Mouse (Mus musculus): ENCODE measurements around the gene Scn1b.

Gene Scn1b

DNA sequence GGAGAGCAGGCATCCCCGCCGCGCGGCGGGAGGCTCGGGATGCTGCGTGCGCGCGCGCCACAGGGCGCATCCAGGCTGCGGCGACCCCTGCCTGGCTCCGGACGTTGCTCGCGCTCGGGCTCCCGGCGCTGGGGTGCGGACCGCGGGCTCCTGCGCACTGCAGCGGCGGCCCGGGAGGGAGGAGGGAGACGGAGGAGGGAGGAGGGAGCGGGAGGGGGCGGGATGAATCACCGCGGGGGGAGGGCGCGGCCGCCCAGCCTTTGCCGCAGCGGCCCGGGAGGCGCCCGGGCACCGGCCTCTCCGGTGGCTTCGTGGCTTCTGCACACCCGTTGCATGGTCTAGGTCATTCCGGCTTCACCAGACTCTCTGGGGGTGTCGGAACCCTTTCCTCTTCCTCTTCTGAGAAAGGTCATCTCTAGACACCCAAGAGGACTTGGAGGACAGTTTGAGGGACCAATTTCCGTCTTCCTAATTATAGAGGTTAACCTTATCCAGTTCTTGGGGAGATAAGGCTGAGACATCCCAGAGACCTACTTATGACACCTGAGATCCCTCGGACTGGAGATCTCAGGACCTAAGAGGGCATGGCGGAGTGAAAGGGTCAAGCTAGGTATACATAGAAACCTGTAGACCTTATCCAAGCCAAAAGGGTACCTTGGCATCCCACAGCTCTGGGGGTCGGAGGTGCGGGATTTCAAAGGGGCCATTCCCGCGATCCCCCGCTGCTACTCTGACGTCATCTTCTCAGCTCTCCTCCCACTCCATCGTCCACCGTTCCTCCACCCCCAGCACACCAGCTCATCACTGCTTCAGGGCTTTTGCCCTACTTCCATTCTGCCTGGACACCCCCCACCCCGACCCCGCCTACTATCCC, at the start of gene Scn1b:
Scn1b (minus strand) TSS at position 153 of the 874 bp plus-strand sequence.
- peak; percentile 69 for DNase-seq (ENCODE audit: low spot score)

DNA sequence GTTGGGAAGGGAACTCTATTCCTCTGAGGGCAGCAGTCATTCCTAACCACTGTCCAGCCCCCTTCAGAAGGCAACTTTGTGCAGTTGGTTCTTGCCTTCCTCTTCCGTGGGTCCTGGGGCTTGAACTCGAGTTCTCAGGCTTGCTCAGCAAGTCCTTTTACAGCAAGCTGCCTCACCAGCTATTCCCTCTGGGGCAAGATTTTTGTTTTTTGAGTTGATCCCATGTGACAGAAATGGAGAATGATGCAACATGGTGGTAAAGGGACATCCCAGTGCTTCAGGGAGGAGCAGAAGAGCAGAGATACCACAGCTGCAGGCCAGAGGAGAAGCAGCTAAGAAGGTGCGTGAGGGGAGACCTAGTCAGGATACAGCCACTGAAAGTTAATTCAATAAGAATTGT, 48.3 kb upstream of the Scn1b start:
- DNase-seq (ENCODE audit: low spot score) = no peak

GRCm38 (mm10) chr7:31174466-31174865, 47.7 kb upstream of the Scn1b start:
- DNase-seq (ENCODE audit: low spot score) = no peak

DNA sequence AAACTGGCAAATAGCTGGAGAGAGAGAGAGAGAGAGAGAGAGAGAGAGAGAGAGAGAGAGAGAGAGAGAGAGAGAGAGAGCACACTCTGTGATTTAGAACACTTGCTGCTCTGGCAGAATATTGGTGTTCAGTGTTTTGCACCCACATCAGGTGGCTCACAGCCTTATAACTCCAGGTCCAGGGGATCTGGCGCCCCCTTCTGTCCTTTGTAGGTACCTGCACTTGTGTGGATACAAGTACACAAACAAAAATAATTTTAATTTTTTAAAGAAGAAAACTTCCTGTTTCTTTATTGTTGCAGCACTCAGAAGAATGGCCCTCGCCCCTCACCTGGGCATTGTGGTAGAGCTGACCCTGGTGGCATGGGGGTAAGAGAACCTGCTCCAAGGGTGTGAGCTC, 45.4 kb upstream of the Scn1b start:
- peak; percentile 59 for DNase-seq (ENCODE audit: low spot score)

- DNase-seq (ENCODE audit: low spot score) = no peak
These were observed 43.7 kb upstream of the Scn1b start for GRCm38 (mm10) chr7:31170520-31170919.

GRCm38 (mm10) chr7:31168412-31168811, 41.6 kb upstream of the Scn1b start:
- no peak for DNase-seq (ENCODE audit: low spot score)

GRCm38 (mm10) chr7:31164748-31165147, 37.9 kb upstream of the Scn1b start:
- DNase-seq (ENCODE audit: low spot score) = no peak

DNA sequence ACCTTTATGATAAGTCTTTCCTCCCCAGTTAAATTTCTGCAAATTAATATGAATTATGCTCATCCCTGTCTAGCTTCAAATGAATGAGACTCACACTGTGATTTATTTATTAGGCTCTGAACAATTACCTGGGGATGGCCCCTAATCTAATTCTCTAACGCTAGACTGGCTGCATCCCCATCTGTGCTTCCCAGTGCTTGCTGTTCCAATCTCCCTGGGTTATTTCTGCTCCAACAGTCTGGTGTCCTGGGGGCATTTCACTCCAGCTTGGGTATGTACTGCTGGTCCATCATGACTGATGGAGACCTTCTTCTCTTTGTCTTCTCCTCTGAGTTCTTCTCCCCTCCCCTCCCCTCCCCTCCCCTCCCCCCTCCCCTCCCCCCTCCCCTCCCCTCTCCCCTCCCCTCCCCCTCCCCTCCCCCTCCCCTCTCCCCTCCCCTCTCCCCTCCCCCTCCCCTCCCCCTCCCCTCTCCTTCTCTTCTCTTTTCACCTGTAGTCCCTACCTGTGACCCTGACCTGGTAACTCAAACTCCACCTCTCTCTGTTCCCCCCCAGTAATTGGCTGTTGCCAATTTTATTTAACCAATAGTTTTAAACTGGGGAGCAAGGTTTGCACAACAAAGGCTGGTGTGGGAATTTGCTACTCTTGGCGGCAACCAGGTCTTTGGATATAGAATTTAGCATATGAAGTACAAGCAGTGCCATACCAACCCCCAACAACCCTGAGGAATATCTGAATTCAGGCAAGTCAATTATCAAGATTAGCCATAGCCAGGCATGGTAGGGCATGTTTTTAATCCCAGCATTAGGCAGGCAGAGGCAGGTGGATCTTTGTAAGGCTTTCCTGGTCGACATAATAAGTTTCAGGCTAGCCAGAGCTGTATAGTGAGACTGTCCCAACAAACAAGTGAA, 37.1 kb upstream of the Scn1b start:
- no peak for DNase-seq (ENCODE audit: low spot score)

DNA sequence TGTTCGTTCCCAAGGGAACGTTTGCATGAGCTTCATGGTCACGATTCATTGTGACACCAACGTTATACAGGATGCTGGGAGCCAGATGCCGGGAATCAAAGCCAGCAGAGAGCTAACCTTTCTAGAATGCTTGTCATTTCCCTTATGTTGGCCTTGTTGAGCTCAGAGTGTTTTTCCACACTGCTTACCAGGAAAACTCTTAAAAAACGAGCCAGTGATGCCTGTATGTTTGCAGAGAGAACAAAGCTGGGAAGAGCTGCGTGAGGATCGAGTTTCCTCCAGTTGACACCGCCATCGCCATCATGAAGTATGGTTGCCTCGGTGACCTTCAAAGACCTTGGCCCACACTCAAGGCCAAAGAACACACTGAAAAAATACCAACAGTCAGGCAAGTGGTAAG, 35.5 kb upstream of the Scn1b start:
- DNase-seq (ENCODE audit: low spot score) = no peak

GRCm38 (mm10) chr7:31161831-31162230, 35.0 kb upstream of the Scn1b start:
- DNase-seq (ENCODE audit: low spot score) = no peak

DNA sequence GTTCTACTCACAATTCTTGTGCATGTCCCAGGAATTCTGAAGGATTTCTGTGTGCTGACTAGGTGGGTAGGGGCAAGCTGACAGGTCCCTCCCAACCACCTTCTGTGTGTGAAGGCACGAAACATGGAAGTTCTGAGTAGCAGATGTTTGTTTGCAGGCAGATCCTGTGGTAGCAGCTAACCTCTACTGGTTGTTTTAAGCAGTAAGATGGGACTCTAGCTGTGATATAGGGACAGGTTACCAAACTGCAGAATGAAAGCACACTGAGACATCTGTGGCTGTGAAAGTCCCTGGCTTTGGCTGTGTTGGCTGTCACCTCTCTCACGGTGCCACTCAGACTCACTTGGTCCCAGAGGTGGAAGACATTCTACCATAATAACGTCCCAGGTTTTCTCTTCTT, 34.4 kb upstream of the Scn1b start:
- no peak for DNase-seq (ENCODE audit: low spot score)

DNA sequence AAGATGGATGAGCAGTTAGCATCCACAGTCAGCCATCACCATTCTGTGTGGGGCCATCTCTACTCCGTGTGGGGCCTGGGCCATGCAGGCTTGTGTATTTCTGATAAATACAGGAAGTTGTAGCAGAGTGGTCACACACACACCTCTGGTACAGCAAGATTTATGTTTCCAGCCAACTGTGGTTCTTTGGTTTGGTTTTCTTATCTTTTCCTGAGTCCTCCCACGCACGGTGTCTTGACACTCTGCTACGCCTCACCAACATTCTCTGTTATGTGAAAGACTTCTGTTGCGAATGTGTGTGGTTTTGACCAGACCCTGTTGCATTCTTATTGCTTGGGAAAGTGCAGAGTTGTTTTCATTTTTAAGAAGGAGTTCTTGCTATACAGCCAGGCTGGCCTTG, 34.0 kb upstream of the Scn1b start:
- no peak for DNase-seq (ENCODE audit: low spot score)

- no peak for DNase-seq (ENCODE audit: low spot score)
These were observed 29.5 kb upstream of the Scn1b start for GRCm38 (mm10) chr7:31156034-31156928.

DNA sequence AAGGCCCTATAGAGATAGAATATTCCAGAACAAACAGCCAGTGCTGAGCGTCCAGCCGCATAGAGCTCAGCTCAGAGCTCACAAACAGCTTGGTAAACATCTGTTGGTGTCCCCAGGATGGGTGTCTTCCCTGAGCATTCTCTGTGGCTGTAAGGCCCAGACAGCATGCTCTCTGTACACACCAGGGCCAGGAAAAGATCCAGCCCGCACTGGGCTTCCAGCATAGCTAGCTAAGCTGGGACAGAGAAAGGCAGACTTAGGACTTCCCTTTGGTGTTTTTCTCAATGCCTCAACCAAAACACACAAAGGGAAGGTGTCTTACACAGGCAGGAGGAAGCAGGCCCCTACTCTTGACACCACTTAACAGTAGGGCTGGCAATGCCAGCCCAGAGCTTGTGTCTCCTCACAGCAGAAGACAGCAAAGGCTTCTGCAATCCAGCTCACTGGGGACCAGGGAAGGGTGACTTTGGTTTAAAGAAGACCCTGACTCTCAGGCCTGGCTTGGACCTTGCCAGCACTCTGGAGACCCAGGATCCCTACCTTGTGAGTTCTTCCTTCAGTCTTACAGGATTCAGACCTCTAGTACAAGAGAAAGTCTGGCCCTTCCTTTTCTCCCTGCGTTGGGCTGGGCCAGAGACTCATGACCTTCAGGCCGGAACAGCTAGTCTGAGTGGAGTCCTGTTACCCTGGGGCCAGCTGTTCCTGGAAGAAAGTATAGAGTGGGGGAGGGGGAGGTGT, 28.7 kb upstream of the Scn1b start, which contains the start of gene Gramd1a:
Gramd1a (minus strand) TSS at position 601 of the 738 bp plus-strand sequence.
- DNase-seq (ENCODE audit: low spot score) = peak; percentile 60

DNA sequence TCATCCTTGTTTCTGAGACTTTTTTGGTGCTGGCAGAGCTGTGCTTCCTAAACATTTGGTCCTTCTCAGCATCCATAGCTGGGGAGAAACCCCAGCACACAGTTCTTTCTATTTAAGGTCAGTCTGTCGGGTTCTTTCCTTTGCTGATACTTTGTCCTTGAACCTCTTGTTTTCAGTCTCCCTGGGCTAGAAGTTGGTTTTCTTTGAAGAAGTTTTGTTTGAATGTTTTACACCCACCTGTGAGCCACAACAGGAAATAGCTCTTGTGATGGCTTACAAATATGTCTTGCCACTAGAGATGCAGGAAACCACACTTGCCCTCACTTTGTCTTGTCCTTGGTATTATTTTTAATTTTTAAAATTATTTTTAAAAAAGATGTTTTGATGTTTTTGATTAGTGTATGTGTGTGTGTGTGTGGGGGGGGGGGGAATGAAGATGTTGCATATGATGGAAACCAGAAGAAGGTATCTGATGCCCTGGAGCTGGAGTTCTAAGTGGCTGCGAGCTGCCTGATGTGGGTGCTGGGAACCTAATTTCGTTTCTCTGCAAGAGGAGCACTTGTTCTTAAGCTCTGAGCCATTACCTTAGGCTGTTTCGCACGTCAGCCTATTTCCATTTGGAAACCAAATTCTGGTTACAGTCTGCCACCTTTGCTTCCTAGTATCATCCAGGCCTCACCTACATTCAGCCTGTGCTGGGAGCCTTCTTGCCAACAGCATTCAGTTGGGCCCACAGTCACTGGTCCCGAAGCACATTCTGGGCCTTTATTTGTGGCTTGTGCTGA, 26.9 kb upstream of the Scn1b start:
- DNase-seq (ENCODE audit: low spot score) = no peak

DNA sequence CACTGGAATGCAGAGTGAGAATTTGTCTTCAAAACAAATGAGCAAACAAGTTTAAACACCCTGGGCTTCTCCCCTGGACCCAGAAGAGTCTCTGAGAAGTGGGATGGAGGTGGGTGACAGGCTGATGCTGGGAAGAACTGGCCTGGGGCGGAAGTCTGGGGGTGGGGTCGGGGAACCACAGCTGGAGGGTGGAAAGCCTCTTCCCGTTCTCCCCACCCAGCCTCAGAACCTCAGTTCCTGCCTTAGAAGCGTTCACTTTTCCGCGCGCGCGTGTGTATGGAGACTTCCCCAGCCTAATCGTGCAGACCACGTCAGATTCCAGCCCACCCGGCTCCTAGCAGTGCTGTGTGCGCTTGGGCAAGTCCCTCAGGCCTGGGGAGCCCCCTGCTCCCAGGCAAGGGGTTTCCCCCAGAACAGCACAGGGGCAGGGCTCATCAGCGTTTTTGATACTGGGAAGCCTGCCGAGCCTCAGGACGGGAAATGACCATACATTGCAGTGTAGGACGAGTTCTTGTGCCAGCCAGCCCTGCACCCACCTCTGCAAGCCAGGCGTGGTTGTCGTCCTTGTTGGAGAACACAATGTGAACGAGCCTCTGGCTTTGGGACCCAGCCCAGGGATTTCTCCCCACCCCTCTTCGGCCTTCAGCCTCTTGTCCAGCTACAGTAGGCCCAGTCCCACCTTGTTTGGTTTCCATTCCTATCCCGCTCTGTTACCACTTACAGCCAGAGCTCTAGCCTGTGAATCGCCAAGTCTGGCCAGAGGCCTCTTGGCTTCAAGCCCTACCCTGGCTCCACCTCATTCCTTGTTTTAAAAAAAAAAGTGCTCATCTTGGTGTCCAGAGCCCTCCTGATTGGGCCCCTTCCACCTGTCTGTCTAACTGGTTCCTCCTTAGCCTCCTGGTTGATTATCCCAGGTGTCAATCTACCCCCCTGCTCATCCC, 24.8 kb upstream of the Scn1b start:
- DNase-seq (ENCODE audit: low spot score) = peak; percentile 81

DNA sequence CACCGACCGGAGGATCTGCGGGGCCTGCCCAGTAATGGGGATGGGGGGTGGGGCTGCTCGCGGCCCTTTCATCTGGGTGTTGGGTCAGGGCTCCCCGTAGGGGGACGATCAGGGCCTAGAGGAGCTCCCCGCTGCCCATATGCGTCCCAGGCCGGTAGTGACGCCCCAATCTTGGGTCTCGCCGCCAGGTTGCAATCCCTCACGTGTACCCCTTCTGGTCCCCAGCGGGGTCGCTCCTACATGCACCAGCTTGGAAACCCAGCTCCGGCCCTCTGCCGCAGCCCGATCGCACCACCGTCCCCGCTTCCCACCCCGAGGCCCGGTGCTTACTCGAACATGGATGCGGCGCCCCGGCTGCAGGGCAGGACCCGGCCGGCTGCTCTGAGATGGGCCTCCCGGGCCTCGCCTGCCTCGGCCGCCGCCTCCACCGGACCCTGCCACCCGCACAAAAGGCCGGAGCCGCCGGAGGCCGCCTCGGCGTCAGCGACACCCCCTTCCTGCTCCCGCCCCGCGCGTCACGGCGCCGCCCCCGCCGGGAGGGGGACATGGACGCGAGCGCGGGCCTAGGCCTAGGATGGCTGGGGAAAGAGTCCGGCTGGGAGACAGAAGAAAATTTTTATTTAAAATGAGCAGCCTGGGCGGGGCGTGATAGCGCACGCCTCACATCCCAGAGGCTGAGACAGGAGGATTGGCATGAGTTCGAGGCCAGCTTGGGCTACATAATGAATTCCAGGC, 23.9 kb upstream of the Scn1b start:
- DNase-seq (ENCODE audit: low spot score) = peak; percentile 94

Measured in testis, postnatal 10 days (tissue).